Mouse (Mus musculus): Measurements from ENCODE around the gene Nup93.

- TF ChIP-seq CTCF (IDR thresholded peaks at IDR 0.05; ENCODE audit: control insufficient read depth, insufficient read depth, insufficient read length) (no peak), USF1 (IDR thresholded peaks at IDR 0.05; ENCODE audit: low read depth) (no peak), MAX (IDR thresholded peaks at IDR 0.05) (no peak), CEBPB (IDR thresholded peaks at IDR 0.05; ENCODE audit: low read depth) (no peak)
Observed at GRCm38 (mm10) chr8:94297101-94297500, 82.7 kb downstream of the Nup93 start.
